Mouse (Mus musculus) hindbrain, postnatal 0 days (tissue): ENCODE results near the gene Gm3173. TPM values are rescaled to one million over a fixed set of nuclear protein-coding genes. Genes with fewer than 3 reads are reported as not detected.
"Not testable (repeated sequence)": the region's sequence is repeated elsewhere in the genome, so short reads cannot be mapped to it uniquely, and the experiment has no call there.

ENCODE experiments used
- ATAC-seq: fragments of 200-750 bp; cut with Nextera tagmentation; 2 replicates; pipeline ENCODE4 v1.8.0; 2017; ENCODE audit warnings: mild to moderate bottlenecking, moderate TSS enrichment, moderate library complexity
- DNase-seq: peaks from one replicate; pipeline ENCODE4 v3.0.0-alpha.2; 2015; ENCODE audit warnings: low spot score
- H3K27ac ChIP-seq: fragments of 300-500 bp; sonication (generic); 2 replicates; pipeline ENCODE4 v1.5.1; 2014; ENCODE audit warnings: mild to moderate bottlenecking
- H3K27me3 ChIP-seq: fragments of 300-500 bp; sonication (generic); 2 replicates; pipeline ENCODE4 v1.6.1; 2014; ENCODE audit warnings: low read length, mixed read lengths; ENCODE audit not compliant: insufficient read depth
- H3K36me3 ChIP-seq: fragments of 300-500 bp; sonication (generic); 2 replicates; pipeline ENCODE4 v1.6.1; 2014; ENCODE audit warnings: low read length, mixed read lengths; ENCODE audit not compliant: insufficient read depth
- H3K4me1 ChIP-seq: fragments of 300-500 bp; sonication (generic); 2 replicates; pipeline ENCODE4 v1.6.1; 2014; ENCODE audit warnings: antibody characterized with exemption, low read length, mixed read lengths; ENCODE audit not compliant: insufficient read depth
- H3K4me2 ChIP-seq: fragments of 300-500 bp; sonication (generic); 2 replicates; pipeline ENCODE4 v1.6.1; 2014; ENCODE audit warnings: low read depth, mild to moderate bottlenecking, low read length, moderate library complexity, mixed read lengths
- H3K4me3 ChIP-seq: fragments of 300-500 bp; sonication (generic); 2 replicates; pipeline ENCODE4 v1.5.1; 2014; ENCODE audit warnings: low read length
- H3K9ac ChIP-seq: fragments of 300-500 bp; sonication (generic); replicated peaks from 2 replicates; pipeline ENCODE4 v1.6.1; 2014; ENCODE audit warnings: mild to moderate bottlenecking, low read length, moderate library complexity, mixed read lengths
- H3K9me3 ChIP-seq: fragments of 300-500 bp; sonication (generic); 2 replicates; pipeline ENCODE4 v1.6.1; 2016; ENCODE audit warnings: low read length, mixed read lengths
- WGBS: fragments of 180-500 bp; shearing (Covaris S2); extraction: QIAGEN DNeasy Blood & Tissue Kit; methylation state at CpG from one replicate; pipeline ENCODE4 v1.1.7; 2014; 5-methylcytosine and 5-hydroxymethylcytosine counted together
- polyA plus RNA-seq: library from polyadenylated mRNA; unstranded; fragments of >200 nt; fragmentation: Nextera tagmentation; extraction: Ambion mirVana; gene quantifications from 2 replicates; pipeline ENCODE4 v1.2.1, GENCODE M21; 2015
- total RNA-seq: library from RNA; depleted of rRNA; stranded (reverse); fragments of >200 nt; gene quantifications from 2 replicates; pipeline ENCODE4 v1.2.3, GENCODE M21; 2014; rRNA removed

Gm3173 gene
- total RNA-seq (13.8 TPM in 1 of 2 replicates, not detected in the other), polyA plus RNA-seq (2.0 TPM in 2 replicates)

- not testable (repeated sequence) for H3K27me3 ChIP-seq, H3K9ac ChIP-seq, H3K27ac ChIP-seq, H3K9me3 ChIP-seq, H3K4me1 ChIP-seq, H3K4me3 ChIP-seq, DNase-seq, H3K4me2 ChIP-seq, H3K36me3 ChIP-seq, ATAC-seq
Observed at GRCm38 (mm10) chr14:4430692-4431091, at the start of gene Gm3173. Gm3173 (plus strand) TSS chr14:4430992.

- DNase-seq, H3K4me3 ChIP-seq, H3K9ac ChIP-seq, H3K36me3 ChIP-seq, H3K4me2 ChIP-seq, ATAC-seq, H3K9me3 ChIP-seq, H3K4me1 ChIP-seq, H3K27me3 ChIP-seq, H3K27ac ChIP-seq: not testable (repeated sequence)
Observed at GRCm38 (mm10) chr14:4385606-4386005, 45.2 kb upstream of the Gm3173 start.

- not testable (repeated sequence) for H3K4me3 ChIP-seq, H3K4me2 ChIP-seq, H3K36me3 ChIP-seq, DNase-seq, H3K9me3 ChIP-seq, ATAC-seq, H3K27me3 ChIP-seq, H3K9ac ChIP-seq, H3K4me1 ChIP-seq, H3K27ac ChIP-seq
- WGBS = 93% methylated on average over 3 of the region's 6 CpGs
Observed at GRCm38 (mm10) chr14:4392841-4393530, 37.8 kb upstream of the Gm3173 start.

GRCm38 (mm10) chr14:4397226-4397625 is 33.6 kb upstream of the Gm3173 start, which contains the start of gene Gm3159:
Gm3159 (plus strand) TSS chr14:4397526.
- not testable (repeated sequence) for H3K27ac ChIP-seq, DNase-seq, H3K4me2 ChIP-seq, H3K4me3 ChIP-seq, ATAC-seq, H3K27me3 ChIP-seq, H3K36me3 ChIP-seq, H3K9me3 ChIP-seq, H3K4me1 ChIP-seq, H3K9ac ChIP-seq
- WGBS = 100% methylated on average over 1 of the region's 3 CpGs

GRCm38 (mm10) chr14:4398624-4399023 is 32.2 kb upstream of the Gm3173 start:
- not testable (repeated sequence) for H3K27me3 ChIP-seq, H3K36me3 ChIP-seq, H3K27ac ChIP-seq, H3K4me2 ChIP-seq, H3K9me3 ChIP-seq, ATAC-seq, H3K4me1 ChIP-seq, DNase-seq, H3K4me3 ChIP-seq, H3K9ac ChIP-seq

- not testable (repeated sequence) for ATAC-seq, H3K27ac ChIP-seq
Observed at GRCm38 (mm10) chr14:4400115-4400789, 30.5 kb upstream of the Gm3173 start.

GRCm38 (mm10) chr14:4401245-4401644 is 29.5 kb upstream of the Gm3173 start:
- not testable (repeated sequence) for ATAC-seq, H3K27ac ChIP-seq, H3K4me2 ChIP-seq, DNase-seq, H3K4me3 ChIP-seq, H3K4me1 ChIP-seq, H3K36me3 ChIP-seq, H3K9me3 ChIP-seq, H3K9ac ChIP-seq, H3K27me3 ChIP-seq
- 89% methylated on average over 4 of the region's 5 CpGs for WGBS

More at GRCm38 (mm10) chr14:4400115-4400789, 30.5 kb upstream of the Gm3173 start:
- not testable (repeated sequence) for DNase-seq, H3K36me3 ChIP-seq, H3K9ac ChIP-seq, H3K27me3 ChIP-seq, H3K9me3 ChIP-seq, H3K4me3 ChIP-seq, H3K4me2 ChIP-seq, H3K4me1 ChIP-seq
- WGBS = 86% methylated on average over 5 of the region's 5 CpGs

- not testable (repeated sequence) for H3K9me3 ChIP-seq, H3K36me3 ChIP-seq, H3K4me3 ChIP-seq, H3K4me2 ChIP-seq, H3K27me3 ChIP-seq, H3K4me1 ChIP-seq, H3K27ac ChIP-seq, H3K9ac ChIP-seq, DNase-seq, ATAC-seq
Observed at GRCm38 (mm10) chr14:4403840-4404239, 27.0 kb upstream of the Gm3173 start.

GRCm38 (mm10) chr14:4409939-4410338 is 20.9 kb upstream of the Gm3173 start:
- H3K36me3 ChIP-seq, H3K27ac ChIP-seq, H3K9ac ChIP-seq, H3K4me2 ChIP-seq, H3K4me3 ChIP-seq, H3K4me1 ChIP-seq, DNase-seq, H3K27me3 ChIP-seq, H3K9me3 ChIP-seq, ATAC-seq: not testable (repeated sequence)
- 75% methylated on average over 1 of the region's 1 CpGs for WGBS
